Mouse (Mus musculus) embryonic fibroblast, embryonic 13.5 days (primary cell): Measurements from ENCODE around the gene Prkag2.

Experiments
- CTCF ChIP-seq: IDR thresholded peaks from 2 replicates; pipeline ENCODE4 v1.5.1; 2011; ENCODE audit warnings: mild to moderate bottlenecking, control low read depth, low read length, moderate library complexity, borderline replicate concordance; ENCODE audit not compliant: insufficient read depth
- POLR2A ChIP-seq: IDR thresholded peaks from 2 replicates; pipeline ENCODE4 v1.6.1; 2011; ENCODE audit warnings: low read depth, mild to moderate bottlenecking, control low read depth, low read length, moderate library complexity

DNA sequence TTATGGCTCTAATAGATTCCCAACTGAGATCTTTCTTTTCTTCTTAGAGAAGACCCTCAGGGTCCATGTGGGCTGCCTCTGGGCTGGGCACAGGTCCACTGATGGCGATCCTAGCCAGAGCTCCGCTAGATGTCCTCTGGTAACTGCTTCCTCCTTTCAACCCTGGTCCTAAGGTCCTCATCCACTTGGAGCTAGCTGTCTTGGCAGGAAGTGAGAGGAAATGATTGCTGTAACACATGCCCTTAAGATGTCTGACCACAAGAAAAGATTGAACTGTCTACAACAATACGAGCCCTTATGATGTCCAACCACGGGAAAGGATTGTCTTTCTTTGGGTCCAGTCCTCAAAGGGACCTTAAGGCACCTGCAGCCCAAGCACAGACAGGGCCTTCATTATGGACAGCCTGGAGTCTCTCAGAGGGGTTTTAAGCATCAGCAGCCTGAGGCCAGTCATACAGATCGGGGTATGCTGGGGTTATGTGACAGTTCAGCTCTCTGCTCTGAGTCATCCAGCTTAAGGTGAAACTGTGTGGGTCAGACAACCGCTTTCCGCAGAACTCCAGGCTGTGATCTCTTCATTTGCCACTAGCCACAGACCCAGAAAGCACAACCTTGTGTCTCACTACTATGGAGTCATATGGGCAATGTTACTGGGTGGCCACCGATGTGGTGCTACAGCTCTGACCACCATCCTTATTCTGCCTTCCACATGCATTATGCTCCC lies 129.7 kb downstream of the Prkag2 start:
- no peak for TF ChIP-seq POLR2A
- TF ChIP-seq CTCF = no peak
